Mouse (Mus musculus) spleen, postnatal 10 days (tissue): ENCODE measurements around the gene Mycbpap.

Source experiments
- DNase-seq, 2 experiments: peaks; one replicate each; pipeline ENCODE4 v3.0.0; 2021 to 2022; ENCODE audit warnings: low spot score in 2 of 2

Mycbpap gene

DNA sequence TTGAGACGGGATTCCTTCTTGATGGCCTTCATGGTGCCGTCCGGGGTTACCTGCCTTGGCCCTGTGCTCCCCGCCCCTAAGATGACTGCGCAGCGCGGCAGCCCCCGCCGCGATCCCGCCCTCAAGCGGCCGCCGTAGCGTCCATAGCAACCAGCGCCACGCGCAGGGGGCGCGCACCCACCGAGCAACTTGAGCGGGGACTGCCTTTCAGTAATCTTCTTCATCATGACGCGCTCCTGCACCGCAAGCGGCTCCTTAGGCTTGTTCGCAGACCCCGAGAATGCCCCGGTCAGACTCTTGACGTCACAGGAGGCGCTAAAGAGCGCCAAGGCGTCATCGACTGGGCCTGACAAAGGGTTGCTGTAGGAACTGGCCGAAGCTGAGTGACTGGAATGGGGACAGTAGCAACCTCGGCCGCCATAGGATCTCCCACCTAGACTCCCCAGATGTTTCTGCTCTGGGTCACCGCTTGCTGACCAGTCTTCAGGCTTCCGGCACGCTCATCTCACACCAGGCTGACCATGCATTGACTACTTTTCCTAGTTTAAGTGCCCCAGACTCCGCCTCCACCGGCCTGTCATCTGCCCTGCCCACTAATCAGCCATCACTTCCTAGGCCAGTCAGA lies at the start of gene Mycbpap:
Gene Mycbpap, minus strand, starts transcription at position 524 of the 625 bp plus-strand sequence.
- peak; percentile 25 to 34 for DNase-seq

DNA sequence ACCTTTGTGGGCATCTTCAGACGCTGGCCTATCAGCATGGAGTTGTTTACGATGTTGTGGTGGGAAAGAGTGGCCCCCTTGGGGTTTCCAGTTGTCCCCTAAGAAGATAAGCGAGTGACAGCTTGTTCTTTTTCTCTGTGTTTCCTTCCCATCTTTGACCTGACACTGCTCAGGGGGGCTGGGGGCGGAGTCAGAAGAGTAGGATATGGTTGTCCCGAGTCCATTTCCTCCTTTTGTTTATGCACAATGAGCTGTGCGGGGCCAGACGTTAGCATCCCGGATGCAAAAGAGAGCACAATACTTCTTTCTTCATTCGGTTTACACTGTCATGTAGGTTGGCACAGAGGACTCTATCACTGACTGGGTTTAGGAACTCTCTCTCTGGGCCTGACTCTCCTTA lies 49.1 kb upstream of the Mycbpap start:
- DNase-seq: peak in 1 of 2 experiments; percentile 30

DNA sequence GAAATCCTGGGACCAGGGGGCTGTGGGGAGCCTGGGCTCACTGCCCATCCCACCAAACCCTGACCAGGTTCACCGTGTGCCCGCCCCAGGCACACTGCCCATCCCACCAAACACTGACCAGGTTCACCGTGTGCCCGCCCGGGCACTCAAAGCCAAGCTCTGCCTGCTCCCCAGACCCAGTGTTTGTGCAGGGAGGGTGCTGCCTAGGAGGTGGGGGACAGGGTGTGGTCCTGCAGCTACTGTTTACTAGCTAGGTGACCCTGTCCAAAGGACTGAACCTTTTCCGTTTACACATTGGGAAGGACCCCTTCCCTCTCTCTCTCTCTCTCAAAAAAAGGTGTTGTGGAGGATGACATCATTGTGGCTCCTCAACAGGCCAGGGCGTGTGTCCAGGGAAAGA lies 45.8 kb upstream of the Mycbpap start:
- DNase-seq: no peak

DNA sequence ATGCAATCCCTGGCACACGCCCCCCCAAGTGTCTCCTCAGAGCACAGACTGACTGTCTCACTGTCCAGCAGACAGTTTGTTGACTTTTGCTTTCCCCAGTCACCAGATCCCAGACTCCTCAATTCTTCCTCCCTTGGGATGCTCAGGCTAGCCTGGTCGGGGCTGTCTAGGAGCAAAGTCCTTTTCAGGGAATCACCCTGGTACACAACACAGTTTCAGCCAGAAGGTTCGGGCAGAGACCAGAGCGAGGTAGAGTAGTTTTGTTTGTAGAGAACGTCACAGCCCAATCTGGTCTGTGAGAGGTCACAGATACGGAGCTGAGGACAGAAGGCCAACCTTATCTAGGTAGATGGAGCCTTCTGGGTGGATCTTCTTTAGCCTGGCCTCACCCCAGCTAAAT lies 45.0 kb upstream of the Mycbpap start:
- DNase-seq: no peak

DNA sequence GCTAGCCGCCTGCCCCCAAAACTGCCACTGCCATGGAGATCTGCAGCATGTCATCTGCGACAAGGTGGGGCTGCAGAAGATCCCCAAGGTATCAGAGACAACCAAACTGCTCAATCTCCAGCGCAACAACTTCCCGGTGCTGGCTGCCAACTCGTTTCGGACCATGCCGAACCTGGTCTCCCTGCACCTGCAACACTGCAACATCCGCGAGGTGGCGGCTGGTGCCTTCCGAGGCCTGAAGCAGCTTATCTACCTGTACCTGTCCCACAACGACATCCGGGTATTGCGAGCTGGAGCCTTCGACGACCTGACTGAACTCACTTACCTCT lies 43.6 kb upstream of the Mycbpap start:
- peak in 1 of 2 experiments; percentile 36 for DNase-seq

DNA sequence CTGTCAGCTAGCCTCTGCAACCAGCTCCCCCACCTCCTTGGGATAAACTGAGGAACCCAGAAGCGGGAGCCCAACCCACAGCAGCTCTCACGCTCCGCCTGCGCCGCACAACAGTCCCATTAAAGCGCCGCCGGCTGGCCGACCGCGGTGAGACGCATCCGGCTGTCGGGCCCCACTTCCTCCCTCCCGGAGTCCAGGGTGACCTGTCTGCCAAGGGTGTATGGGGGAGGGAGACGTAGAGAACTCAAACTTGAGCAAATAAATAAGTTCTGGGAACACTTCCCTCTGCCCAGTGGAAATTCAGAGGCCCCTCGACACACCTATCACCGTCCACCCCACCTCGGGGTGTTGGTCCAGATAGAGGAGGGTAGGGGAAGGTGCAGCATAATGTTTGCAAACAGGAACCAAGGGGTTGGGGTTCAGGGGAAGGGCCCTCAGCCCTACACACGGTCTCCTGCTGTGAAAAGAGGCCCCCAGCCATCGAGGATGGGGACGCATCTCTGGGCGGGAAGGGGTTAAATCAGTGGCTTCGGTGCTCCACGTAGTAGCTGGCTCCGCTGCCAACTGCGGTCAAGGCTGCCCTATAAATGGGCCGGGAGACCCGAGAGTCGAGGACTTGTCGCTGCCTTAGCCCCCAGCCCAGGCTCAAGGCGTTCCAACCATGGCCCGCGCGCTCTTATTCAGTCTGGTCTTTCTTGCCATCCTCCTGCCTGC lies 43.1 kb upstream of the Mycbpap start, which contains the start of gene Chad:
Gene Chad, plus strand, starts transcription at position 611 of the 714 bp plus-strand sequence.
- DNase-seq: peak; percentile 27 to 65

DNA sequence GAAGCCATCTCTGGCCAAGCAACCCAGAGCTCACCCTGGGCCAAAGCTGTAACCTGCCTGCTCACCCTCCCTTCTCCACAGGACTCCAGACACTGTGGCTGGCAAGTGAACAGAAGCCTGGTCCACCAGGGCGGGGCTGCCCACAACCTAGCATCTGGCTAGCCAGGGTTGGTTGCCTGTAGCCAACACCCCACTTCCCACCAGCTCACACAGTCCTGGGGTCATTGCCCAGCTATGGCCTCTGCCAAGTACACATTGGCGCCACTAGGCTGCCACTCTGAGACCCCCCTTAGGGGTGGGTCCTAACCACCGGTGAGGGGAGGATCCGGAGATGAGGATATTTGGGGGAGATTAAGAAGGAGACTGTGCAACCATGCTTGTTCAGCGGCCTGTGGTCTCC lies 42.3 kb upstream of the Mycbpap start:
- DNase-seq: no peak

DNA sequence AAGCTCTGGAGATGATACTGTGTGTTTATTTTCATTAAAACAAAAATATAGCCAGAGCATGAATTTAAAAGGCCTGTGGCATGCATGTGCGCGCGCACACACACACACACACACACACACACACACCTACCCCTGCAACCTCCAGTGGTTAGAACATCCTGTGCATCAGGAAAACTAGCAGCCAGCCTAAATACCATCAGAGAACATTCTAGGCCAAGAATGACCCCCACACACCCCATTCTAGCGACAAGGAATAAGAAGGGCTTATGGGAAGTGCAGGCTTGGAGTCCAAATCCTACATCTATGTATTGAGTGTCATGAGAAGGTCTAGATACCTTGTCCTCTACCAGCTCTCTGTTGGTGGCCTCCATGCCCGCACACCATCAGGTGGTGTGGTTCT lies 41.8 kb upstream of the Mycbpap start:
- no peak for DNase-seq

DNA sequence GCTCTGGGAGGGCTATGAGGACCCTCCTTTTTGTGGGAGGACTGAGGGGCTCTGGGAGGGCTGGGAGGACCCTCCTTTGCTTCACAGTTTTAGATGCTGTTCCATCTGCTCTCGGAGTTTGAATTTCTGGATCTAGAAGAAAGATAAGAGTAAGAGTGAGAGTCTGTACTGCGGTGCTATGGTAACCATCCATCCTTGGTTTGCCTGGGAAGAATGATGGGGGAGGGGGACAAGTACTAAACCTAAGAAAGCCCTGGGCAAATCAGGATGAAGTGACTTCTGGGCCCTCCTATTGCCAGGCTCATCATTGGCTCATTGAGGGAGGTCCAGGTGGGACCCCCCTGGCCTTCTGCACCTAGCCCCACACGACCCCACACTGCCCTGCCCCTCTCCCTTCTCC lies 36.7 kb upstream of the Mycbpap start:
- DNase-seq: no peak

DNA sequence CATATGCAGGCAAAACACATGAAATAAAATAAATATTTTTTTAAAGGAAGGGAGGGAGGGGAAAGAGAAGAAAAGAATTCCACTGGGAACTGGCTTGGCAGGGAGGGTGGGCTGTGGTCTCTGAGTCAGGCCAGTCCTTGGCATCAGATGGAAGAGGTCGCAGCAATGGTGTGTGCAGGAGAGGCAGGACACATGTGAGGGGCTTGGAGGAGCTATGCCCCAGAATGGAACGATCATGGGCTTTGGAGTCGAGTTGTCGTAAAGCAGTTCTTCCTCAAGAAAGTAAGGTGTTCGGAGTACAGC lies 28.9 kb upstream of the Mycbpap start:
- no peak for DNase-seq

DNA sequence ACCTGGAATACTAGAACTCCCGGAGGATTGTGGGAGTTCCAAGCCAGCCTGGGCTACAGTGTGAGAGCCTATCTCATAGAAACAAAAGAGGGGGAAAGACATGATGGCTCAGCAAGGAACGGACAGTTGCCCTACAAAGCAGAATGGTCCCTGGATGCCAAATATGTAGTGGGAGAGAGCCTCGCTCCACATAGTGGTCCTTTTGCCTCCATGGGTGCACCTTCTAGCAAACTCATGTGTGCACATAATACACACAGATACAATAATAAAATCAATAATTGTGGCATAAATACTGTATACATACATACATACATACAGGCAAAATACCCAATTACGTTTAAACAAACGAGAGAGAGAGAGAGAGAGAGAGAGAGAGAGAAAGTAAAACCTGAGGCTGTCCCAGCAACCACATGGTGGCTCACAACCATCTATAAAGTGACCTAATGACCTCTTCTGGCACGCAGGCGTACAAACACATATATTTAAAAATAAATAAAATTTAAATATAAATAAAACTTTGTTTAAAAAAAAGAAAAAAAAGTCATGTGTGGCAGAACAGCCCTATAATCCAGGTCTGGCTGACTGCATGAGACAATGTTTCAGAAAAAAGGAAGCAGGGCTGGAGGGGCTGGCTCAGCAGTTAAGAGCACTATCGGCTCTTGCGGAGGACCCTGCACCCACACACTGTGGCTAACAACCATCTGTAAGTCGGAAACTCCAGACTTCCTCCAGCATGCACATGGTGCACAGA lies 28.3 kb upstream of the Mycbpap start:
- DNase-seq: no peak

DNA sequence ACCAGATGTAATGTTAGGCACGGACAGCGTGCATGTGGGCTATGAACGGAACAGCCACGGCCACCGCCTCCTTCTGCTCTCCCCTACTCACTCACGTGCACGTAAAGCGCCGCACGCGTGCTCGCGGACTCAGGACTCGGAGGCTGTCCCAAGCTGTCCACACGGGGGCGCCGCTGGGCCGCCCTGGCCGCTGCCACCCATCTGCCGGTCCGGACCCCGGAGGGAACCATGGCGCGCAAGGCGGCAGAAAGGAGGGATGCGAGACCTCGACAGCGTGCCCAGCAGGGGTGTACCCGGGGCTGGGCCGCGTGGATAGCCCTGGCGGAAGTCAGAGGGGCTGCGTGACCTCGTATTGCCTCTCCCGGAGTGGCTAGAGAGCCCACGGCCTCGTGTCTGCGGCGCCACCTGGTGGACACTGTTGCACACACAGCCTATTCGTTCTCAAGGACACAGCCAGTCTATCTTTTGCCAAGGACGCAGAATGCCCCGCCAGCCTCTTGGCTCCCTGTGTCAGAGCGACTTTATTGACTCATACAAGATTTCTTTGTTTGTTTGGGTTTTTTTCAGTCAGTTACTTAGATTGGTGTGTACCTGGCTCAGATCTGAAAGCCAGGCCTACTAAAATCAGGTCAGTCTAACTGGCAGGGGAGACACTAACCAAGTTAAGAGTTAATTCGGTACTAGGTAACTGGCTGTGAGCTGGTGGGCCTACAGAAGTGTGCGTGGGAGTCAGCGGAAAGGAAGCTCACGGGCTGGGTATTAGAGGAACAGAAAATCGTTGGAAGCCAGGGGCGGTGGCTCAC lies 27.5 kb upstream of the Mycbpap start, which contains the start of gene Rsad1:
Gene Rsad1, minus strand, starts transcription at position 368 of the 803 bp plus-strand sequence.
- peak; percentile 95 to 96 for DNase-seq

DNA sequence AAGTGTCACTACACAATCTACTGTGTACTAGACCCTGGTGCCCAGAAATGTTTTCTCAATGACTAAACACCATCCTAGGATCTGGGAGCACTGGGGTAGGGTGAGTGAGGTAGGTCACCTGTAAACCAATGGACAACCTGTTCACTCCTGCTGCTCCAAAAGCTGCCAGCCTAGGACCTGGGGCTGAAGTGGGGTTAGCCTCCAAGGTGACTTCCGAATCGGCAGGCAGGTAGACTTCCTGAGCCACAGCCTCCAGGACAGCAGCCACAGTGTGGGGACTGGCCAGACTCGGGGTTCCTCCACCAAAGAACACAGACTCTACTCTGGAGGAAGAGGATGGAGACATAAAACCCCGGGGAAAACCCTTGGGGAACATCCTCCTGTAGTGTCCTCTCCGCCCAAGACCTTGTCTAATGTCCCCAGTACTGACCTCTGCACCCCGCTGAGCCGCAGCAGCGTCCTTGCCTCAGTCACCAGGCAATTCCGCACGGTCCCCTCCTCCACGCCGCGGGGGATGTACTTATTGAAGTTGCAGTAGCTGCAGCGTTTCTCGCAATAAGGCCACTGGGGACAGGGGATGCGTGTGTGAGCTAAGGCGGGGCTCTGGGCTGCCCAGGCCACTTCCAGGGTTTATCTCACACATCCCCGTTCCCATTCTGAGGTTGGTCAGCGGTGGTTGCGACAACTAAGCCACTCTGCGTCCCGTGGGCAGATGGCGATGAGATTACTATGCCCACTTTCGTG lies 26.7 kb upstream of the Mycbpap start:
- peak; percentile 13 to 44 for DNase-seq

DNA sequence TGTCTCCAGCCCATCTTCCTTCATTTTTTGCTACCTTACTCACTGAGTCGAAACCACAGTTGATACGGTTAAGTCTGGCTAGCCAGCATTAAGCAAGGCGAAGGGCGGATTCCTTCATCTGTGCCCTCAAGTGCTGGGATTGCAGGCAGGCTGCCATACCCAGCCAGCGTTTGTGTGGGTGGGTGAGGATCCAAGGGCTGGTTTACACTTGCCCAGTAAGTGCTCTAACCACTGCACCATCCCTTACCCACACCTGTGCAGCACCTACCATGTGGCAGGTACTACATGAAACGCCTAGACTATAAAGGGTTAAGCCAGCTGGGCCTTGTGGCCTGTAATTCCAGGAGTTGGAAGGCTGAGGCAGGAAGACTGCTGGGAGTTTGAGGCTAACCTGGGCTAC lies 25.7 kb upstream of the Mycbpap start:
- DNase-seq: no peak

DNA sequence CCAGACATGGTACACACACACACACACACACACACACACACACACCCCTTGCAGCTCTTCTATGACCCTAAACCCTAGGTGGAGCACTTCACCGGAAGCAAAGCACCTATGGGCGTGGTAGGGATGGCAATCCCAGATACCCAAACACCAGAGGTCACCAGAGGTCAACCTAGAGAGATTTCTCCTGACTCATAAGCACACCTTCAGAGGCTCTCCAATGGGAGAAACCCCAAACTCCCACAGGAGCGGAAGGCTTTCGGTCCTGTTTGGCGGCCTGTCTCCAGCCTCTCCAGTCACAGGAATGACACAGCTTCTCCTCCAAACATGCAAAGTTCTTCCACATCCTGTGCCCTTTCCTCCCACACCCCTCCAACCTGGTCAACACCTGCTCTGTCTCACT lies 24.8 kb upstream of the Mycbpap start:
- no peak for DNase-seq

DNA sequence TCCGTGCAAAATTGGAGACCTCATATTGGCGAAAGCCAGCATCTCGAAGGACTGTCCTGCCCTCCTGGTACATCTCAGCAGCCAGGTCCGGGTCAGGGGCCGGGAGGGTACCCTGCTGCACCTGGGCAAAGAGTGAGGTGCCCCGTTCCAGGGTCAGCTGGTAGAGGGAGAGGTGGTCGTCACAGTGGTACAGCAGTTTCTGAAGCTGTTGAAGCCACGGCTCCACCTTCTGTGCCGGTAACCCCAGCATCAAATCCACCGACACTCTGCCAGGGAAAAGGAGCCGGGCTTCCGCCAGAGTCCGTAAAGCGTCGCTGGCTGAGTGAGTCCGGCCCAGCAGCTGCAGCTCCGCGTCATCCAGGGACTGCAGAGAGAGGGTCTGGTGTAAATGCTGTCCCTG lies 22.9 kb upstream of the Mycbpap start:
- no peak for DNase-seq

DNA sequence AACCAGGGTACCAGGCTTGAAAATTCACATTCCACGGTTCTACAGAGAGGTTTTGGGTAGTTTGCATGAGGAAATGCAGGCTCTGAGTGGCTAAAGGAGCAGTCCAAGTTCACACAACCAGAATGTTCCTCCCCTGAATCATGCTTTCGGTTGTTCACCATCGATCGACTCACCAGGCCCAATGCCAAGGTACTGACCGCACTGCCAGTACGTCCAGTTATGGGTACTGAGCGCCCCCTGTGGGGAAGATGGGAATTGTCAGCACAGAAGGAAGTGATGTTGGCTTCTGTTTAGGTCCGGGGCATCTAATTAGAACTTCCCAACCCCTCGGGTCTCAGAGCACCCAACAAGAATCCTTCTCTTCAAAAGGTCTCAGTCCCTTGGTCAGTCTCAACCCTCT lies 22.4 kb upstream of the Mycbpap start:
- peak; percentile 58 to 81 for DNase-seq

DNA sequence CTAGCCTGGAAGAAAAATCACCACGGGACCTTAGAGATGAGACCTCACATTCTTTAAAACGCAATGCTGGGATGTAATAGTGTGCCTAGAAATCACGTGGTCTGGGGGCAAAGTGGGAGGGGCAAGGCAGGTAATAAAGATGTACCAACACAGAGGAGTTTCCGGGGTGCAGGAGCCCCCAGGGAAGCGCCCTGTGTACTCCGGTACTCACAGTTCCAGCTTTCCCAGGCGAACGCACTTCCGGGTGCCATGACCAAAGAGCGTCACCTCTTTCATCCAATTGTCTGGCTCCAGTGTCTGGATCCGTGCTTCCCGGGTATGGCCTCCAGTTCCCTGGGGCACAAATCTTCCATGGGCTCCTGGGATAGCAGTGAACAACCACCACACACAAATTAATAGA lies 21.8 kb upstream of the Mycbpap start:
- DNase-seq: no peak

DNA sequence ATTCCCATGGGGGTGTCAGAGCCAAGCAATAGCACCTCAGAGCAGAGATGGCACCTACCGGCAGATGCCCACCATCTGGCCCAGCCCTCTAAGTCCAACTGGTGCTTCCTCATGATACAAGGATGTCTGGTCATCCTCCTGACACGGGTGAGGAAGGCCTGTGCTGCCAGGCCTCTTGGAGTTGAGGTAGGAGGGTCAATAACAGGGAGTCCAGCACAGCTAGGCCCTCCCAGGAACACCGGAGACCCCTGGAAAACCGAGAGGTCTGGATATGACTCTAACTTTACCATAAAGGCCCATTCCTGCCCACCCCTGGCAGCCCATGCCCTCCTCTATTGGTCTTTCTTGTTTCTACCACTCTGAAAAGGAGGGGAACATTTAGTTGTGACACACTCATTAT lies 20.9 kb upstream of the Mycbpap start:
- DNase-seq: no peak

DNA sequence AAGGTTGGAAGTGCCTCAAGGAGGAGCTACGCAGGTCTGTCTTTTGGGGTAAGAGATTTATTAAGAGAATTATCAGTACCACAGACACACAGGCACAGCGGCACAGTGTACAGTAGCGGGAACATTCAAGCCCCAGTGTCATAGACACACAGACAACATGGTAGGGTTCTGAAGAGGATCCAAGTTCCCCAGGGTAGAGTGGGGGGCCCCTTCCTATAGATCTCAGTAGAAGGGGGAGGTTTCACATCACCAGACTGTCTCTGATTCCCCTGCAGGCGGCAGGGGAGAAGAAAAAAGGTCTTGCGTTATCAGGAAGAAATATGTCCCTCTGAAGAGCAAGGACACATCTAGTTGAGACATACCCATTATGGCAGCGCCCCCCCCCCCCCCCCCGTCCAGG lies 18.2 kb upstream of the Mycbpap start:
- no peak for DNase-seq

DNA sequence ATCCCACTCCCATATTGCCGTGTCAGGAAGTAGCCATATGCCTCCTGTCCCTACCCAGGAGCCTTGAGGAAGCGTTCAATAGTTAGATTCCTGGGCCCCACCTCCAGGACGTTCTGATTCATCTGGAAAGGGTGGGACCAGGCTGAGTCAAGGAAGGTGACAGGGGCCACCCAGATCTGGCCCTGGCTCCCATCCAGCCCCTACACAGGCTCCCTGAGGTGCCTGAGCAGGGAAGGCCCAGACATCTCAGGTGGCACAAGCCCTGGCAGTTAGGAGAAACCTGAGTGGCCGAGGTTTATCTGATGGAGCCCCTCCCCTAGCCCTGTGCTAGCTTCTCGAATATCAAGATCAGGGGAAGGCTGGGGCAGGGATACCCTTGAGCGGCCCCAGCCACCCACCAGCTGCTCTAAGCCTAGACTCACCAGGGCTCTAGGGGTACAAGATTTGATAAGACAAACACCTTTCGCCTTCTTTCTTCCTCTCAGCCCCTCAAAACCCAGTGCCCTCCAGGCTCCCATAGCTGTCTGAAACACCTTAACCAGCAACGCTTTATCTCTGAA lies 17.3 kb upstream of the Mycbpap start:
- no peak for DNase-seq
